Mouse (Mus musculus) limb, embryonic 14.5 days (tissue): ENCODE data around the gene Flt4. TPM values are rescaled to one million over a fixed set of nuclear protein-coding genes. Genes with fewer than 3 reads are reported as not detected.

ENCODE experiments used
- ATAC-seq: fragments of 200-750 bp; cut with Nextera tagmentation; 2 replicates; pipeline ENCODE4 v1.8.0; 2017; ENCODE audit warnings: low read depth, moderate number of reproducible peaks, moderate TSS enrichment; ENCODE audit not compliant: low FRiP score
- DNase-seq: peaks from one replicate; pipeline ENCODE4 v3.0.0-alpha.2; 2015; ENCODE audit warnings: low spot score
- H3K27ac ChIP-seq: fragments of 300-500 bp; sonication (generic); replicated peaks from 2 replicates; pipeline ENCODE4 v1.5.1; 2014; ENCODE audit warnings: low read depth, mild to moderate bottlenecking, low read length, moderate library complexity, mixed read lengths
- H3K27me3 ChIP-seq: fragments of 300-500 bp; sonication (generic); 2 replicates; pipeline ENCODE4 v1.6.1; 2014; ENCODE audit warnings: low read length, mixed read lengths; ENCODE audit not compliant: control insufficient read depth, insufficient read depth
- H3K36me3 ChIP-seq: fragments of 300-500 bp; sonication (generic); 2 replicates; pipeline ENCODE4 v1.6.1; 2014; ENCODE audit warnings: mild to moderate bottlenecking, low read length, moderate library complexity, mixed read lengths; ENCODE audit not compliant: control insufficient read depth, insufficient read depth
- H3K4me1 ChIP-seq: fragments of 300-500 bp; sonication (generic); 2 replicates; pipeline ENCODE4 v1.6.1; 2014; ENCODE audit warnings: antibody characterized with exemption, low read length, mixed read lengths; ENCODE audit not compliant: control insufficient read depth, insufficient read depth
- H3K4me2 ChIP-seq: fragments of 300-500 bp; sonication (generic); replicated peaks from 2 replicates; pipeline ENCODE4 v1.6.1; 2014; ENCODE audit warnings: low read depth, mild to moderate bottlenecking, low read length, moderate library complexity; ENCODE audit not compliant: severe bottlenecking
- H3K4me3 ChIP-seq: fragments of 300-500 bp; sonication (generic); replicated peaks from 2 replicates; pipeline ENCODE4 v1.5.1; 2014; ENCODE audit warnings: low read length
- H3K9ac ChIP-seq: fragments of 300-500 bp; sonication (generic); 2 replicates; pipeline ENCODE4 v1.6.1; 2014; ENCODE audit warnings: mild to moderate bottlenecking, low read depth, low read length, moderate library complexity; ENCODE audit not compliant: severe bottlenecking
- H3K9me3 ChIP-seq: fragments of 300-500 bp; sonication (generic); 2 replicates; pipeline ENCODE4 v1.6.1; 2016; ENCODE audit warnings: low read length; ENCODE audit not compliant: control insufficient read depth
- POLR2A ChIP-seq: fragments of 200-500 bp; IDR thresholded peaks from 2 replicates; pipeline ENCODE4 v1.8.0; 2012; ENCODE audit warnings: inconsistent platforms, mild to moderate bottlenecking, moderate library complexity, borderline replicate concordance; ENCODE audit not compliant: insufficient read depth, insufficient read length; ENCODE audit errors: extremely low read depth
- WGBS: fragments of 180-500 bp; shearing (Covaris S2); extraction: QIAGEN DNeasy Blood & Tissue Kit; methylation state at CpG from one replicate; pipeline ENCODE4 v1.1.7; 2014; 5-methylcytosine and 5-hydroxymethylcytosine counted together
- polyA plus RNA-seq, 2 experiments: library from polyadenylated mRNA; depleted of rRNA in 1 of 2; stranded (reverse) in 1 of 2; unstranded in 1 of 2; fragments of >200 nt; fragmentation: Nextera tagmentation in 1 of 2; extraction: Ambion mirVana in 1 of 2; gene quantifications; 2 replicates each; pipeline versions ENCODE4 v1.2.1 to v1.2.3; 2012 to 2014

The Flt4 gene
- polyA plus RNA-seq, 2 experiments = 6.8 to 7.1 TPM

- Histone ChIP-seq H3K36me3 (no peaks in the 10 kb centered on the region), H3K27me3 (no peaks in the 10 kb centered on the region), H3K4me2 (no peak overlapping the region), H3K4me3 (no peak overlapping the region), H3K27ac (no peak overlapping the region), H3K9ac (no peak overlapping the region), H3K4me1 (no peaks in the 10 kb centered on the region), H3K9me3 (no peaks in the 10 kb centered on the region)
- DNase-seq (no peak), ATAC-seq (no peak)
- 79% methylated on average over 5 of the region's 5 CpGs for WGBS
- no peak for TF ChIP-seq POLR2A
Measured at GRCm38 (mm10) chr11:49621953-49622352, 12.9 kb downstream of the Flt4 start.

- Histone ChIP-seq H3K4me1 (no peaks in the 10 kb centered on the region), H3K36me3 (no peaks in the 10 kb centered on the region), H3K4me2 (no peak overlapping the region), H3K9me3 (no peaks in the 10 kb centered on the region), H3K4me3 (no peak overlapping the region), H3K27me3 (no peaks in the 10 kb centered on the region), H3K9ac (no peak overlapping the region), H3K27ac (no peak overlapping the region)
- TF ChIP-seq POLR2A = no peak
- ATAC-seq = no peak
- WGBS = 75% methylated on average over 3 of the region's 3 CpGs
- DNase-seq = no peak
Measured at GRCm38 (mm10) chr11:49624156-49624555, 15.1 kb downstream of the Flt4 start.

GRCm38 (mm10) chr11:49625863-49626262 is 16.8 kb downstream of the Flt4 start:
- Histone ChIP-seq H3K4me3 (no peak overlapping the region), H3K4me2 (no peak overlapping the region), H3K27me3 (no peaks in the 10 kb centered on the region), H3K9me3 (no peaks in the 10 kb centered on the region), H3K36me3 (no peaks in the 10 kb centered on the region), H3K4me1 (no peaks in the 10 kb centered on the region), H3K27ac (no peak overlapping the region), H3K9ac (no peak overlapping the region)
- TF ChIP-seq POLR2A = no peak
- 65% methylated on average over 15 of the region's 15 CpGs for WGBS
- ATAC-seq (no peak), DNase-seq (no peak)

GRCm38 (mm10) chr11:49626748-49627147 is 17.7 kb downstream of the Flt4 start:
- no peak overlapping the region for H3K27ac ChIP-seq
- H3K9ac ChIP-seq = no peak overlapping the region
- no peaks in the 10 kb centered on the region for H3K9me3 ChIP-seq
- H3K4me3 ChIP-seq = no peak overlapping the region
- H3K36me3 ChIP-seq = no peaks in the 10 kb centered on the region
- TF ChIP-seq POLR2A = no peak
- ATAC-seq = no peak
- WGBS = 75% methylated on average over 8 of the region's 8 CpGs
- no peaks in the 10 kb centered on the region for H3K4me1 ChIP-seq
- H3K27me3 ChIP-seq = no peaks in the 10 kb centered on the region
- no peak overlapping the region for H3K4me2 ChIP-seq
- DNase-seq = no peak

- peaks cover 3% of the 10 kb centered on the region; the same call in 1 of the 2 replicates for H3K4me1 ChIP-seq
- ATAC-seq = no peak
- 25% methylated on average over 3 of the region's 3 CpGs for WGBS
Measured at GRCm38 (mm10) chr11:49631154-49631553, 22.1 kb downstream of the Flt4 start.

GRCm38 (mm10) chr11:49632256-49632655 is 23.2 kb downstream of the Flt4 start:
- Histone ChIP-seq H3K27ac (no peak overlapping the region), H3K36me3 (no peaks in the 10 kb centered on the region), H3K9ac (no peak overlapping the region), H3K4me2 (no peak overlapping the region), H3K27me3 (peaks cover 44% of the 10 kb centered on the region), H3K9me3 (no peaks in the 10 kb centered on the region), H3K4me3 (no peak overlapping the region), H3K4me1 (peaks cover 3% of the 10 kb centered on the region; the same call in 1 of the 2 replicates)
- ATAC-seq = no peak
- no peak for DNase-seq
- 80% methylated on average over 2 of the region's 2 CpGs for WGBS
- no peak for TF ChIP-seq POLR2A

More at GRCm38 (mm10) chr11:49631154-49631553, 22.1 kb downstream of the Flt4 start:
- no peak for TF ChIP-seq POLR2A
- H3K9ac ChIP-seq = no peak overlapping the region
- H3K27me3 ChIP-seq = peaks cover 33% of the 10 kb centered on the region
- no peak overlapping the region for H3K4me3 ChIP-seq
- no peaks in the 10 kb centered on the region for H3K36me3 ChIP-seq
- DNase-seq = no peak
- no peaks in the 10 kb centered on the region for H3K9me3 ChIP-seq
- no peak overlapping the region for H3K27ac ChIP-seq
- no peak overlapping the region for H3K4me2 ChIP-seq
